Mouse (Mus musculus): ENCODE measurements around the gene Hsf5.

- TF ChIP-seq CTCF (IDR thresholded peaks at IDR 0.05; ENCODE audit: low read depth, low read length) (no peak), POLR2A (IDR thresholded peaks at IDR 0.05; ENCODE audit: extremely low read depth, insufficient read depth, low read length) (no peak)
These were observed 17.4 kb upstream of the Hsf5 start for GRCm38 (mm10) chr11:87599395-87600089.

Data from liver, adult 2 months (tissue).